ENCODE assay signal across 17 mouse cellular contexts in genomic region chr5:102817641-102818040, GRCm38 (mm10).
DNase-seq lines count a peak whose midpoint lies in the region; ATAC-seq and TF ChIP-seq lines count a peak whose summit lies in the region.
"Had no signal": no experiment of that assay in that cellular context is flagged by ENCODE, and none has a peak within 500 bp of the region (broad histone marks: within the 10 kb centered on the region; RNA-seq: fewer than 3 reads in every experiment).

No protein-coding gene starts in this region.

- no peak overlapping the region for H3K4me3 ChIP-seq in liver, embryonic 11.5 days (ENCODE audit: low read depth, low read length)
- no peak overlapping the region for H3K4me3 ChIP-seq in liver, adult 2 months (ENCODE audit: insufficient read depth, low read depth, low read length)
- H3K4me3 ChIP-seq: embryonic facial prominence, embryonic 15.5 days; forebrain, embryonic 12.5 days; limb, embryonic 13.5 days; midbrain, embryonic 10.5 days had no signal

- no peak for TF ChIP-seq POLR2A in liver, adult 2 months (IDR thresholded peaks at IDR 0.05; ENCODE audit: extremely low read depth, insufficient read depth, low read length)

- H3K4me2 ChIP-seq in liver, embryonic 11.5 days: no peak overlapping the region
- H3K4me2 ChIP-seq: embryonic facial prominence, embryonic 15.5 days; forebrain, embryonic 12.5 days; limb, embryonic 13.5 days had no signal

- H3K9ac ChIP-seq in liver, embryonic 11.5 days (ENCODE audit: low read depth, low read length): no peak overlapping the region
- no peak overlapping the region for H3K9ac ChIP-seq in liver, adult 2 months (ENCODE audit: low read depth, low read length)
- H3K9ac ChIP-seq: embryonic facial prominence, embryonic 15.5 days; forebrain, embryonic 12.5 days; limb, embryonic 13.5 days had no signal

- H3K9me3 ChIP-seq in liver, embryonic 11.5 days (ENCODE audit: control insufficient read depth, low read length): no peaks in the 10 kb centered on the region
- H3K9me3 ChIP-seq: embryonic facial prominence, embryonic 15.5 days; forebrain, embryonic 12.5 days; limb, embryonic 13.5 days; midbrain, embryonic 10.5 days had no signal

- DNase-seq in liver: peak; percentile 26
- DNase-seq in liver, embryonic 11.5 days (ENCODE audit: low spot score): no peak
- peak; percentile 95 for DNase-seq in kidney, adult 9 months
- DNase-seq in liver, adult 2 months (ENCODE audit: extremely low read depth, low read depth, low spot score): peak; percentile 90
- DNase-seq in yolk sac, embryonic 10.5 days (ENCODE audit: low spot score): peak; percentile 65
- no peak for DNase-seq in urinary bladder, postnatal 4 days (ENCODE audit: low spot score in 2 of 2)
- DNase-seq in frontal cortex, postnatal 10 days (ENCODE audit: low spot score in 2 of 2): no peak
- no peak for DNase-seq in layer of hippocampus, adult 11-12 months (ENCODE audit: low spot score)
- DNase-seq: cerebellum, adult 18-20 months; right cerebral cortex, postnatal 14 days; thymus, postnatal 25 days had no signal

- TF ChIP-seq CTCF in liver, adult 2 months (IDR thresholded peaks at IDR 0.05; ENCODE audit: low read depth, low read length): no peak

- WGBS in liver, embryonic 11.5 days: 64% methylated on average over 7 of the region's 7 CpGs
- WGBS in liver, adult 2 months: 18% methylated on average over 7 of the region's 7 CpGs

- no peak overlapping the region for H3K27ac ChIP-seq in liver, embryonic 11.5 days (ENCODE audit: low read depth, low read length)
- no peak overlapping the region for H3K27ac ChIP-seq in liver, adult 2 months (replicated peaks; ENCODE audit: insufficient read depth, low read depth, low read length)
- H3K27ac ChIP-seq: embryonic facial prominence, embryonic 15.5 days; forebrain, embryonic 12.5 days; limb, embryonic 13.5 days; midbrain, embryonic 10.5 days had no signal

- no peaks in the 10 kb centered on the region for H3K79me2 ChIP-seq in liver, adult 2 months (ENCODE audit: control insufficient read depth, insufficient read depth, low read length)

- H3K36me3 ChIP-seq in liver, embryonic 11.5 days (ENCODE audit: control insufficient read depth, insufficient read depth, low read length): no peaks in the 10 kb centered on the region
- no peaks in the 10 kb centered on the region for H3K36me3 ChIP-seq in liver, adult 2 months (ENCODE audit: control insufficient read depth, insufficient read depth, low read length)
- H3K36me3 ChIP-seq: embryonic facial prominence, embryonic 15.5 days; forebrain, embryonic 12.5 days; limb, embryonic 13.5 days; midbrain, embryonic 10.5 days had no signal

- H3K27me3 ChIP-seq in liver, embryonic 11.5 days (replicated peaks; ENCODE audit: control insufficient read depth, insufficient read depth, low read length): no peaks in the 10 kb centered on the region
- no peaks in the 10 kb centered on the region for H3K27me3 ChIP-seq in liver, adult 2 months (ENCODE audit: control insufficient read depth, insufficient read depth, low read length)
- H3K27me3 ChIP-seq: embryonic facial prominence, embryonic 15.5 days; forebrain, embryonic 12.5 days; limb, embryonic 13.5 days had no signal

- ATAC-seq in liver, embryonic 11.5 days (replicated peaks; ENCODE audit: low FRiP score): no peak
- ATAC-seq: activated CD4-positive, CD25-positive, alpha-beta regulatory T cell, adult 4 months; inflammation-experienced regulatory T-cells, adult 6 months had no signal

- no peaks in the 10 kb centered on the region for H3K4me1 ChIP-seq in liver, embryonic 11.5 days (replicated peaks; ENCODE audit: control insufficient read depth, insufficient read depth, low read length)
- H3K4me1 ChIP-seq in liver, adult 2 months (ENCODE audit: control insufficient read depth, insufficient read depth, low read length): peaks cover 3% of the 10 kb centered on the region; the same call in 1 of the 2 replicates
- H3K4me1 ChIP-seq: embryonic facial prominence, embryonic 15.5 days; forebrain, embryonic 12.5 days; limb, embryonic 13.5 days; midbrain, embryonic 10.5 days had no signal

Comparison
In these comparisons a context has a peak if more than half of its experiments do, and no peak if none do; other contexts are left out.
1. DNase-seq: peak in liver (single experiment), kidney, adult 9 months (single experiment), liver, adult 2 months (single experiment) and yolk sac, embryonic 10.5 days (single experiment); none in liver, embryonic 11.5 days (single experiment), urinary bladder, postnatal 4 days (0 of 2), frontal cortex, postnatal 10 days (0 of 2) and layer of hippocampus, adult 11-12 months (single experiment).